Mouse (Mus musculus) intestine, embryonic 14.5 days (tissue): ENCODE data around the gene Klf9. TPM values are rescaled to one million over a fixed set of nuclear protein-coding genes. Genes with fewer than 3 reads are reported as not detected.

Experiments used
- ATAC-seq: fragments of 200-750 bp; cut with Nextera tagmentation; replicated peaks from 2 replicates; pipeline ENCODE4 v1.8.0; 2017; ENCODE audit warnings: low read depth, moderate number of reproducible peaks, moderate TSS enrichment, moderate library complexity; ENCODE audit not compliant: low FRiP score, low TSS enrichment
- DNase-seq: peaks from one replicate; pipeline ENCODE4 v3.0.0-alpha.2; 2018; ENCODE audit warnings: low spot score
- H3K27ac ChIP-seq: fragments of 300-500 bp; sonication (generic); 2 replicates; pipeline ENCODE4 v1.5.1; 2014; ENCODE audit warnings: low read depth, mild to moderate bottlenecking, control low read depth
- H3K27me3 ChIP-seq: fragments of 300-500 bp; sonication (generic); replicated peaks from 2 replicates; pipeline ENCODE4 v1.6.1; 2014; ENCODE audit warnings: low read length, control low read depth; ENCODE audit not compliant: control insufficient read depth, insufficient read depth
- H3K36me3 ChIP-seq: fragments of 300-500 bp; sonication (generic); 2 replicates; pipeline ENCODE4 v1.6.1; 2014; ENCODE audit warnings: low read length, control low read depth; ENCODE audit not compliant: control insufficient read depth, insufficient read depth
- H3K4me1 ChIP-seq: fragments of 300-500 bp; sonication (generic); replicated peaks from 2 replicates; pipeline ENCODE4 v1.6.1; 2014; ENCODE audit warnings: low read length, control low read depth, mixed read lengths; ENCODE audit not compliant: control insufficient read depth, insufficient read depth
- H3K4me2 ChIP-seq: fragments of 300-500 bp; sonication (generic); 2 replicates; pipeline ENCODE4 v1.6.1; 2014; ENCODE audit warnings: low read length
- H3K4me3 ChIP-seq: fragments of 300-500 bp; sonication (generic); 2 replicates; pipeline ENCODE4 v1.5.1; 2014; ENCODE audit warnings: low read depth, low read length, control low read depth, mixed read lengths
- H3K9ac ChIP-seq: fragments of 300-500 bp; sonication (generic); 2 replicates; pipeline ENCODE4 v1.6.1; 2014; ENCODE audit warnings: mild to moderate bottlenecking, low read length
- H3K9me3 ChIP-seq: fragments of 300-500 bp; sonication (generic); 2 replicates; pipeline ENCODE4 v1.6.1; 2016; ENCODE audit warnings: low read length, control low read depth; ENCODE audit not compliant: control insufficient read depth
- WGBS: fragments of 180-500 bp; shearing (Covaris S2); extraction: QIAGEN DNeasy Blood & Tissue Kit; methylation state at CpG from one replicate; pipeline ENCODE4 v1.1.7; 2014; 5-methylcytosine and 5-hydroxymethylcytosine counted together
- polyA plus RNA-seq: library from polyadenylated mRNA; unstranded; fragments of >200 nt; fragmentation: Nextera tagmentation; extraction: Ambion mirVana; gene quantifications from 2 replicates; pipeline ENCODE4 v1.2.1, GENCODE M21; 2014

The Klf9 gene
- polyA plus RNA-seq, result 1.8 and 2.0 TPM in 2 replicates

- ATAC-seq (peak; percentile 94), DNase-seq (peak; percentile 95)
- peak within 1 kb of the TSS; percentile 62 for H3K4me3 ChIP-seq
- peaks cover 14% of the 10 kb centered on the region; the same call in 1 of the 2 replicates for H3K4me1 ChIP-seq
- H3K27ac ChIP-seq, result peak within 1 kb of the TSS; percentile 77
- peak within 1 kb of the TSS; percentile 60 for H3K9ac ChIP-seq
- H3K4me2 ChIP-seq, result peak within 1 kb of the TSS; percentile 95
- no peaks in the 10 kb centered on the region for H3K9me3 ChIP-seq
- no peaks in the 10 kb centered on the region for H3K36me3 ChIP-seq
- WGBS, result under 1% methylated on average over 52 of the region's 52 CpGs
- H3K27me3 ChIP-seq, result peaks cover 28% of the 10 kb centered on the region
Observed at GRCm38 (mm10) chr19:23140689-23141317, at the start of gene Klf9. TSS of gene Klf9 (plus strand) at chr19:23141226.

GRCm38 (mm10) chr19:23091586-23091985 lies 49.4 kb upstream of the Klf9 start:
- no peak overlapping the region for H3K4me3 ChIP-seq
- no peak overlapping the region for H3K27ac ChIP-seq
- ATAC-seq (no peak), DNase-seq (no peak)
- no peaks in the 10 kb centered on the region for H3K4me1 ChIP-seq
- no peaks in the 10 kb centered on the region for H3K9me3 ChIP-seq
- WGBS, result 80% methylated on average over 4 of the region's 4 CpGs
- no peaks in the 10 kb centered on the region for H3K27me3 ChIP-seq
- H3K4me2 ChIP-seq, result no peak overlapping the region
- no peak overlapping the region for H3K9ac ChIP-seq
- H3K36me3 ChIP-seq, result no peaks in the 10 kb centered on the region

- Histone ChIP-seq H3K36me3 (no peaks in the 10 kb centered on the region), H3K9ac (no peak overlapping the region), H3K9me3 (no peaks in the 10 kb centered on the region), H3K27me3 (no peaks in the 10 kb centered on the region), H3K4me1 (no peaks in the 10 kb centered on the region), H3K4me2 (no peak overlapping the region), H3K4me3 (no peak overlapping the region), H3K27ac (no peak overlapping the region)
- DNase-seq (no peak), ATAC-seq (no peak)
- 87% methylated on average over 5 of the region's 5 CpGs for WGBS
Observed at GRCm38 (mm10) chr19:23093548-23093947, 47.5 kb upstream of the Klf9 start.

GRCm38 (mm10) chr19:23094906-23095305 lies 46.1 kb upstream of the Klf9 start:
- Histone ChIP-seq H3K9ac (no peak overlapping the region), H3K27ac (no peak overlapping the region), H3K9me3 (no peaks in the 10 kb centered on the region), H3K4me2 (no peak overlapping the region), H3K4me1 (no peaks in the 10 kb centered on the region), H3K4me3 (no peak overlapping the region), H3K27me3 (no peaks in the 10 kb centered on the region), H3K36me3 (no peaks in the 10 kb centered on the region)
- DNase-seq (no peak), ATAC-seq (no peak)
- WGBS, result 46% methylated on average over 3 of the region's 3 CpGs

- no peaks in the 10 kb centered on the region for H3K27me3 ChIP-seq
- H3K4me3 ChIP-seq, result no peak overlapping the region
- no peak for ATAC-seq
- 89% methylated on average over 5 of the region's 5 CpGs for WGBS
- no peaks in the 10 kb centered on the region for H3K36me3 ChIP-seq
- H3K9me3 ChIP-seq, result no peaks in the 10 kb centered on the region
- no peak for DNase-seq
- no peaks in the 10 kb centered on the region for H3K4me1 ChIP-seq
- no peak overlapping the region for H3K27ac ChIP-seq
- H3K9ac ChIP-seq, result no peak overlapping the region
- H3K4me2 ChIP-seq, result no peak overlapping the region
Observed at GRCm38 (mm10) chr19:23106859-23107258, 34.2 kb upstream of the Klf9 start.

GRCm38 (mm10) chr19:23107335-23107734 lies 33.7 kb upstream of the Klf9 start:
- Histone ChIP-seq H3K36me3 (no peaks in the 10 kb centered on the region), H3K4me3 (no peak overlapping the region), H3K27ac (no peak overlapping the region), H3K27me3 (no peaks in the 10 kb centered on the region), H3K4me1 (no peaks in the 10 kb centered on the region), H3K4me2 (no peak overlapping the region), H3K9ac (no peak overlapping the region), H3K9me3 (no peaks in the 10 kb centered on the region)
- DNase-seq (no peak), ATAC-seq (no peak)
- 40% methylated on average over 2 of the region's 2 CpGs for WGBS

GRCm38 (mm10) chr19:23121875-23122274 lies 19.2 kb upstream of the Klf9 start:
- DNase-seq (no peak), ATAC-seq (peak; percentile 62)
- 20% methylated on average over 10 of the region's 10 CpGs for WGBS
- Histone ChIP-seq H3K4me2 (no peak overlapping the region; the same call in 1 of the 2 replicates), H3K4me1 (0 out of 2 replicates have a peak, but pooled peaks cover 3% of the 10 kb centered on the region), H3K4me3 (no peak overlapping the region), H3K9ac (no peak overlapping the region), H3K36me3 (no peaks in the 10 kb centered on the region), H3K27me3 (no peaks in the 10 kb centered on the region), H3K27ac (no peak overlapping the region), H3K9me3 (no peaks in the 10 kb centered on the region)

- Histone ChIP-seq H3K27ac (no peak overlapping the region), H3K9me3 (no peaks in the 10 kb centered on the region), H3K36me3 (no peaks in the 10 kb centered on the region), H3K4me3 (no peak overlapping the region), H3K27me3 (no peaks in the 10 kb centered on the region), H3K4me1 (0 out of 2 replicates have a peak, but pooled peaks cover 3% of the 10 kb centered on the region), H3K9ac (no peak overlapping the region), H3K4me2 (no peak overlapping the region)
- 79% methylated on average over 7 of the region's 7 CpGs for WGBS
- DNase-seq (no peak), ATAC-seq (no peak)
Observed at GRCm38 (mm10) chr19:23124023-23124550, 16.9 kb upstream of the Klf9 start.
